In the genomic region with DNA sequence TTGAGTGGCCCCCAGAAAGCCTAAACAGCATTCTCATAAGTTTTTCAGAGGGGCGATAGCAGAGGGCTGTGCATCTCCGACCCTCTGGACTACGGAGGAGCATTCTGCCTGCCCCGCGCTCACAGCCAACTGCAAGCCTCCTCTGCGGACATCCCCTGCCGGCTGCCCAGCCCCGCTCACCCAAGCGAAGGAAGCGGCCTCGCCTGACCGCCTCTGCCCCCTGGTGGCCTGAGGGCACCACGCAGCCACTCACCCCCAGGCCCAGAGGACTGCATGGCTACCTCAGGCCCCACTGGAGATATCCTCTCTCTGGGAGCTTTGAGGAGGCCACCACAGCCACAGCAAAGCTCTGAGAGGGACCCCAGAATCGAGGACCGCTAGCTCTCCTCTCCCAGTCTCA, we compare ENCODE assay signal across 9 mouse cellular contexts. TPM values are rescaled to one million over a fixed set of nuclear protein-coding genes. Genes with fewer than 3 reads are reported as not detected.
DNase-seq lines count a peak whose midpoint lies in the region; ATAC-seq and TF ChIP-seq lines count a peak whose summit lies in the region.
"Had no signal": no experiment of that assay in that cellular context is flagged by ENCODE, and none has a peak within 500 bp of the region (broad histone marks: within the 10 kb centered on the region; RNA-seq: fewer than 3 reads in every experiment).

No protein-coding gene starts in this region.

- no peak for TF ChIP-seq POLR2A in limb, embryonic 14.5 days (IDR thresholded peaks at IDR 0.05; ENCODE audit: borderline replicate concordance, extremely low read depth, insufficient read depth, insufficient read length)

- no peak overlapping the region for H3K9ac ChIP-seq in intestine, postnatal 0 days (ENCODE audit: low read depth, low read length)
- H3K9ac ChIP-seq in limb, embryonic 14.5 days (ENCODE audit: low read depth, low read length, severe bottlenecking), result no peak overlapping the region; the same call in 1 of the 2 replicates
- H3K9ac ChIP-seq in midbrain, embryonic 15.5 days, result no peak overlapping the region
- H3K9ac ChIP-seq: liver, embryonic 15.5 days had no signal

- ATAC-seq in intestine, postnatal 0 days, result 0 out of 2 replicates have a peak, but pooled peaks have one; percentile 35
- ATAC-seq in limb, embryonic 14.5 days (ENCODE audit: low FRiP score, low read depth), result peak; percentile 81
- ATAC-seq in midbrain, embryonic 15.5 days (replicated peaks), result peak; percentile 55; the same call in 1 of the 2 replicates

- H3K27me3 ChIP-seq in intestine, postnatal 0 days (replicated peaks; ENCODE audit: control insufficient read depth, insufficient read depth, low read length), result no peaks in the 10 kb centered on the region
- no peaks in the 10 kb centered on the region; the same call in 1 of the 2 replicates for H3K27me3 ChIP-seq in limb, embryonic 14.5 days (ENCODE audit: control insufficient read depth, insufficient read depth, low read length)
- no peaks in the 10 kb centered on the region for H3K27me3 ChIP-seq in midbrain, embryonic 15.5 days (replicated peaks)

- 10% methylated on average over 15 of the region's 15 CpGs for WGBS in intestine, postnatal 0 days
- 8% methylated on average over 15 of the region's 15 CpGs for WGBS in limb, embryonic 14.5 days
- WGBS in midbrain, embryonic 15.5 days, result 5% methylated on average over 15 of the region's 15 CpGs

- no peak overlapping the region for H3K4me3 ChIP-seq in intestine, postnatal 0 days (ENCODE audit: low read depth, low read length)
- H3K4me3 ChIP-seq in limb, embryonic 14.5 days (replicated peaks; ENCODE audit: low read length), result no peak overlapping the region
- no peak overlapping the region for H3K4me3 ChIP-seq in midbrain, embryonic 15.5 days
- H3K4me3 ChIP-seq: liver, embryonic 15.5 days had no signal

- DNase-seq in adrenal gland, adult (ENCODE audit: inconsistent age in 2 of 2, low spot score in 1 of 2), result peak; percentile 72 to 92
- no peak for DNase-seq in adrenal gland, adult 8-10 months
- peak; percentile 90 for DNase-seq in embryo, embryonic 9.5 days (ENCODE audit: extremely low spot score)
- DNase-seq in heart, adult 18-20 months, result peak; percentile 51 to 76
- peak; percentile 62 for DNase-seq in limb, embryonic 14.5 days (ENCODE audit: low spot score)
- peak; percentile 36 to 52 for DNase-seq in spleen, postnatal 36 days (ENCODE audit: low spot score in 2 of 2)

- no peaks in the 10 kb centered on the region for H3K4me1 ChIP-seq in intestine, postnatal 0 days (replicated peaks; ENCODE audit: control insufficient read depth, insufficient read depth, low read length)
- peaks cover 11% of the 10 kb centered on the region for H3K4me1 ChIP-seq in limb, embryonic 14.5 days (ENCODE audit: control insufficient read depth, insufficient read depth, low read length)
- peaks cover 22% of the 10 kb centered on the region for H3K4me1 ChIP-seq in midbrain, embryonic 15.5 days

- no peak overlapping the region for H3K4me2 ChIP-seq in intestine, postnatal 0 days (replicated peaks; ENCODE audit: low read depth)
- H3K4me2 ChIP-seq in limb, embryonic 14.5 days (replicated peaks; ENCODE audit: low read depth, low read length, severe bottlenecking), result peak overlapping the region; percentile 11; the same call in 1 of the 2 replicates
- peak overlapping the region; percentile 29; the same call in 1 of the 2 replicates for H3K4me2 ChIP-seq in midbrain, embryonic 15.5 days
- H3K4me2 ChIP-seq: liver, embryonic 15.5 days had no signal

- TF ChIP-seq CTCF in intestine, postnatal 0 days (IDR thresholded peaks at IDR 0.05; ENCODE audit: low read depth), result peak; percentile 99

- H3K9me3 ChIP-seq in intestine, postnatal 0 days (ENCODE audit: control insufficient read depth), result no peaks in the 10 kb centered on the region
- H3K9me3 ChIP-seq in limb, embryonic 14.5 days (ENCODE audit: control insufficient read depth, low read length), result no peaks in the 10 kb centered on the region
- no peaks in the 10 kb centered on the region for H3K9me3 ChIP-seq in midbrain, embryonic 15.5 days
- H3K9me3 ChIP-seq: liver, embryonic 15.5 days had no signal

- no peak overlapping the region for H3K27ac ChIP-seq in intestine, postnatal 0 days (ENCODE audit: low read depth, low read length)
- no peak overlapping the region for H3K27ac ChIP-seq in limb, embryonic 14.5 days (replicated peaks; ENCODE audit: low read depth, low read length)
- H3K27ac ChIP-seq in midbrain, embryonic 15.5 days, result peak overlapping the region; percentile 22
- H3K27ac ChIP-seq: liver, embryonic 15.5 days had no signal

- no peaks in the 10 kb centered on the region for H3K36me3 ChIP-seq in intestine, postnatal 0 days (ENCODE audit: control insufficient read depth, insufficient read depth)
- H3K36me3 ChIP-seq in limb, embryonic 14.5 days (ENCODE audit: control insufficient read depth, insufficient read depth, low read length), result no peaks in the 10 kb centered on the region
- no peaks in the 10 kb centered on the region for H3K36me3 ChIP-seq in midbrain, embryonic 15.5 days (replicated peaks)
- H3K36me3 ChIP-seq: liver, embryonic 15.5 days had no signal

RNA-seq across cellular contexts. Expression of a gene that starts 58.8 kb away (rescaled TPM):
- total RNA-seq in adrenal gland, adult 8-10 months (2022), result 1,000 to 10,000 TPM in 1 of 4 experiments, 100 to 1,000 TPM in 3; 841 to 1,077 (median 912) TPM
- under 1 TPM in 1 of 2 experiments, not detected in 1; 0.90 TPM for total RNA-seq in heart, adult 18-20 months (2021)
- polyA plus RNA-seq in intestine, postnatal 0 days (2015; fragmentation: Nextera tagmentation; extraction: Ambion mirVana), result 73.6 and 78.6 TPM in 2 replicates
- 2,661 and 2,964 TPM in 2 replicates for polyA plus RNA-seq in limb, embryonic 14.5 days (2012; rRNA removed)
- polyA plus RNA-seq in limb, embryonic 14.5 days (2014; fragmentation: Nextera tagmentation; extraction: Ambion mirVana), result 487 and 640 TPM in 2 replicates
- polyA plus RNA-seq in midbrain, embryonic 15.5 days (2015; fragmentation: Nextera tagmentation; extraction: Ambion mirVana), result 70.6 and 76.0 TPM in 2 replicates
